Mouse (Mus musculus): ENCODE data around the gene Heatr1.

DNA sequence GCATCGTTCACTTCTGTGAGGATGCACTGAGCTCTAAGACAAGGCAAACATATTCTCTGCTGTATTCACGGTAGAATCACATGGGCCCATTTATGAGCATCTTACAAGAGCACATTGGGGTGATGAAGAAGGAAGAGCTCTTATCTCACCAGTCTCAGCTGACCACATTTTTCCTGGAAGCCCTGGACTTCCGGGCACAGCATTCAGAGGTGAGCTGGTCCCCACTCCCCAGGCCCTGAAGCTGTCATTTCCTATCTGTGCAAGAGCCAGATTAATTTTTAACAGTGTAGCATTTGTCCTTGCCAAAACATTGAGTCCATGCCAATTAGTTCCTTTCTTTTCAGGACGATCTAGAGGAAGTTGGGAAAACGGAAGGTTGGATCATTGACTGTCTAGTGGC lies 39.0 kb downstream of the Heatr1 start:
- TF ChIP-seq CHD2 (IDR thresholded peaks at IDR 0.05; ENCODE audit: low read depth, low read length) (no peak), MAFK (IDR thresholded peaks at IDR 0.05; ENCODE audit: insufficient read depth, low read depth, low read length) (no peak), ZNF384 (IDR thresholded peaks at IDR 0.05; ENCODE audit: low read depth, low read length) (no peak)

Measured in ES-E14 (cell line).